Mouse (Mus musculus): ENCODE data around the gene D11Wsu47e. TPM values are rescaled to one million over a fixed set of nuclear protein-coding genes. Genes with fewer than 3 reads are reported as not detected.

The D11Wsu47e gene
- polyA plus RNA-seq, 1 experiment from 2014 or later = 18.3 TPM

GRCm38 (mm10) chr11:113698013-113698545 lies 13.9 kb downstream of the D11Wsu47e start:
- CTCF ChIA-PET = interaction anchor here (2.4 kb wide), 1 partner anchor 113 kb away, joined by 9 read pairs; no protein-coding TSS in a partner anchor
- no peak for DNase-seq (ENCODE audit: low read depth, low spot score)

GRCm38 (mm10) chr11:113699643-113700042 lies 15.4 kb downstream of the D11Wsu47e start:
- DNase-seq (ENCODE audit: low read depth, low spot score) (no peak), ATAC-seq (no peak)
- no peak for TF ChIP-seq CTCF (IDR thresholded peaks at IDR 0.05)
- POLR2A ChIA-PET = no interaction called here
- no peaks in the 10 kb centered on the region for H3K27me3 ChIP-seq
- CTCF ChIA-PET = interaction anchor here (1.6 to 2.4 kb wide), 2 partner anchors 9 to 111 kb away, joined by 4 to 9 read pairs; partner anchors contain the start of gene Cpsf4l
- in situ Hi-C loops (cut with MboI; ENCODE audit: low pct_unique_long_range_greater_than_20kb) = loop anchor here (5.0 to 25.0 kb wide), 2 partner anchors 113 to 963 kb away; partner anchors contain the start of gene Rpl38

More at GRCm38 (mm10) chr11:113698013-113698545, 13.9 kb downstream of the D11Wsu47e start:
- H3K27me3 ChIP-seq = no peaks in the 10 kb centered on the region
- ATAC-seq = no peak
- POLR2A ChIA-PET = interaction anchor here (0.6 kb wide), 1 partner anchor 13 kb away, joined by 3 read pairs; no protein-coding TSS in a partner anchor
- in situ Hi-C loops (cut with MboI; ENCODE audit: low pct_unique_long_range_greater_than_20kb) = no loop called here
- no peak for TF ChIP-seq CTCF (IDR thresholded peaks at IDR 0.05)

GRCm38 (mm10) chr11:113703758-113704157 lies 19.5 kb downstream of the D11Wsu47e start:
- POLR2A ChIA-PET = interaction anchor here (2.5 kb wide), 1 partner anchor 107 kb away, joined by 12 read pairs; no protein-coding TSS in a partner anchor

GRCm38 (mm10) chr11:113705966-113706652 lies 21.9 kb downstream of the D11Wsu47e start:
- no peak for DNase-seq (ENCODE audit: low read depth, low spot score)
- CTCF ChIA-PET = interaction anchor here (1.4 kb wide), 2 partner anchors 101 to 105 kb away, joined by 3 to 4 read pairs; no protein-coding TSS in a partner anchor
- no peaks in the 10 kb centered on the region for H3K27me3 ChIP-seq
- in situ Hi-C loops (cut with MboI; ENCODE audit: low pct_unique_long_range_greater_than_20kb) = loop anchor here (25.0 kb wide), 1 partner anchor 956 kb away; the partner anchor contains the start of gene Rpl38
- TF ChIP-seq CTCF (IDR thresholded peaks at IDR 0.05) = no peak
- ATAC-seq = no peak
- POLR2A ChIA-PET = no interaction called here

More at GRCm38 (mm10) chr11:113703758-113704157, 19.5 kb downstream of the D11Wsu47e start:
- peak; percentile 97 for TF ChIP-seq CTCF (IDR thresholded peaks at IDR 0.05)
- ATAC-seq (peak; percentile 61), DNase-seq (ENCODE audit: low read depth, low spot score) (no peak)
- in situ Hi-C loops (cut with MboI; ENCODE audit: low pct_unique_long_range_greater_than_20kb) = loop anchor here (5.0 to 25.0 kb wide), 2 partner anchors 109 to 959 kb away; partner anchors contain the start of gene Rpl38
- CTCF ChIA-PET = interaction anchor here (0.9 to 2.7 kb wide), 7 partner anchors 10 to 111 kb away, joined by 3 to 32 read pairs (median 4); no protein-coding TSS in a partner anchor
- no peaks in the 10 kb centered on the region for H3K27me3 ChIP-seq

- in situ Hi-C loops (cut with MboI; ENCODE audit: low pct_unique_long_range_greater_than_20kb) = loop anchor here (25.0 kb wide), 1 partner anchor 954 kb away; the partner anchor contains the start of gene Rpl38
- no peaks in the 10 kb centered on the region for H3K27me3 ChIP-seq
- ATAC-seq = no peak
- TF ChIP-seq CTCF (IDR thresholded peaks at IDR 0.05) = no peak
- ChIA-PET POLR2A (interaction anchor here (1.0 to 2.1 kb wide), 2 partner anchors 15 to 41 kb away, joined by 5 to 9 read pairs; no protein-coding TSS in a partner anchor), CTCF (interaction anchor here (1.1 to 1.5 kb wide), 2 partner anchors 9 to 108 kb away, joined by 3 to 4 read pairs; no protein-coding TSS in a partner anchor)
- DNase-seq (ENCODE audit: low read depth, low spot score) = no peak
Observed at GRCm38 (mm10) chr11:113708629-113709213, 24.5 kb downstream of the D11Wsu47e start.

- in situ Hi-C loops (cut with MboI; ENCODE audit: low pct_unique_long_range_greater_than_20kb) = loop anchor here (25.0 kb wide), 1 partner anchor 953 kb away; the partner anchor contains the start of gene Rpl38
- no peak for TF ChIP-seq CTCF (IDR thresholded peaks at IDR 0.05)
- CTCF ChIA-PET = interaction anchor here (1.1 to 1.7 kb wide), 4 partner anchors 10 to 108 kb away, joined by 3 to 12 read pairs (median 4); no protein-coding TSS in a partner anchor
- no peaks in the 10 kb centered on the region for H3K27me3 ChIP-seq
- POLR2A ChIA-PET = interaction anchor here (1.0 to 2.1 kb wide), 2 partner anchors 14 to 40 kb away, joined by 5 to 9 read pairs; no protein-coding TSS in a partner anchor
- ATAC-seq (no peak), DNase-seq (ENCODE audit: low read depth, low spot score) (no peak)
Observed at GRCm38 (mm10) chr11:113709272-113709671, 25.1 kb downstream of the D11Wsu47e start.

- CTCF ChIA-PET = interaction anchor here (1.1 to 1.7 kb wide), 4 partner anchors 10 to 101 kb away, joined by 3 to 12 read pairs (median 4); no protein-coding TSS in a partner anchor
- POLR2A ChIA-PET = interaction anchor here (1.0 to 2.1 kb wide), 2 partner anchors 14 to 40 kb away, joined by 5 to 9 read pairs; no protein-coding TSS in a partner anchor
- ATAC-seq = peak; percentile 72
- in situ Hi-C loops (cut with MboI; ENCODE audit: low pct_unique_long_range_greater_than_20kb) = loop anchor here (25.0 kb wide), 1 partner anchor 953 kb away; the partner anchor contains the start of gene Rpl38
- no peak for TF ChIP-seq CTCF (IDR thresholded peaks at IDR 0.05)
- H3K27me3 ChIP-seq = no peaks in the 10 kb centered on the region
- no peak for DNase-seq (ENCODE audit: low read depth, low spot score)
Observed at GRCm38 (mm10) chr11:113709731-113710256, 25.6 kb downstream of the D11Wsu47e start, which contains the start of gene Cpsf4l. TSS of gene Cpsf4l (minus strand) at chr11:113710017.

- CTCF ChIA-PET = interaction anchor here (1.1 to 1.7 kb wide), 3 partner anchors 11 to 101 kb away, joined by 3 to 12 read pairs (median 3); no protein-coding TSS in a partner anchor
- POLR2A ChIA-PET = interaction anchor here (0.6 to 2.1 kb wide), 3 partner anchors 32 to 1135 kb away, joined by 3 to 9 read pairs (median 3); no protein-coding TSS in a partner anchor
- no peak for TF ChIP-seq CTCF (IDR thresholded peaks at IDR 0.05)
- in situ Hi-C loops (cut with MboI; ENCODE audit: low pct_unique_long_range_greater_than_20kb) = loop anchor here (25.0 kb wide), 1 partner anchor 952 kb away; the partner anchor contains the start of gene Rpl38
- no peaks in the 10 kb centered on the region for H3K27me3 ChIP-seq
- ATAC-seq = no peak
- no peak for DNase-seq (ENCODE audit: low read depth, low spot score)
Observed at GRCm38 (mm10) chr11:113710257-113710777, 26.1 kb downstream of the D11Wsu47e start.

GRCm38 (mm10) chr11:113711061-113711460 lies 26.8 kb downstream of the D11Wsu47e start:
- ChIA-PET POLR2A (interaction anchor here (0.6 to 1.1 kb wide), 2 partner anchors 13 to 33 kb away, joined by 3 read pairs; no protein-coding TSS in a partner anchor), CTCF (interaction anchor here (1.4 to 1.7 kb wide), 2 partner anchors 10 to 100 kb away, joined by 3 to 5 read pairs; no protein-coding TSS in a partner anchor)
- no peak for DNase-seq (ENCODE audit: low read depth, low spot score)
- in situ Hi-C loops (cut with MboI; ENCODE audit: low pct_unique_long_range_greater_than_20kb) = loop anchor here (25.0 kb wide), 1 partner anchor 951 kb away; the partner anchor contains the start of gene Rpl38
- H3K27me3 ChIP-seq = no peaks in the 10 kb centered on the region
- no peak for ATAC-seq
- no peak for TF ChIP-seq CTCF (IDR thresholded peaks at IDR 0.05)

All from Patski (cell line).